Mouse (Mus musculus) bone marrow, adult 2 months (tissue): Measurements from ENCODE around the gene Dhx35. TPM values are rescaled to one million over a fixed set of nuclear protein-coding genes. Genes with fewer than 3 reads are reported as not detected.

Experiments used
- H3K27ac ChIP-seq: fragments of 200-500 bp; 2 replicates; pipeline ENCODE4 v1.5.1; 2012; ENCODE audit warnings: low read depth, mild to moderate bottlenecking, control low read depth, inconsistent platforms, low read length; ENCODE audit not compliant: control insufficient read depth, poor library complexity, insufficient read depth
- H3K4me1 ChIP-seq: fragments of 200-500 bp; 2 replicates; pipeline ENCODE4 v1.6.1; 2011; ENCODE audit warnings: low read length; ENCODE audit not compliant: control insufficient read depth, insufficient read depth
- H3K4me3 ChIP-seq: fragments of 200-500 bp; replicated peaks from 2 replicates; pipeline ENCODE3; 2011; ENCODE audit warnings: mild to moderate bottlenecking, low read depth, low read length, control low read depth; ENCODE audit not compliant: control insufficient read depth
- CTCF ChIP-seq: fragments of 200-500 bp; IDR thresholded peaks from 2 replicates; pipeline ENCODE4 v1.5.1; 2011; ENCODE audit warnings: low read length, control low read depth; ENCODE audit not compliant: control insufficient read depth, insufficient read depth
- POLR2A ChIP-seq: fragments of 200-500 bp; IDR thresholded peaks from 2 replicates; pipeline ENCODE4 v1.6.1; 2011; ENCODE audit warnings: low read depth, mild to moderate bottlenecking, control low read depth, low read length, borderline replicate concordance; ENCODE audit not compliant: control insufficient read depth
- WGBS: fragments of 180-500 bp; shearing (Covaris S2); methylation state at CpG from one replicate; pipeline ENCODE4 v1.1.7; 2018; 5-methylcytosine and 5-hydroxymethylcytosine counted together
- polyA plus RNA-seq: library from polyadenylated mRNA; stranded (reverse); fragments of >200 nt; gene quantifications from 2 replicates; pipeline ENCODE4 v1.2.4, GENCODE M21; 2011; ENCODE audit warnings: low replicate concordance; ENCODE audit not compliant: missing spikeins, insufficient read depth, insufficient read length

Gene Dhx35
- polyA plus RNA-seq, 1 experiment = 10.7 TPM

DNA sequence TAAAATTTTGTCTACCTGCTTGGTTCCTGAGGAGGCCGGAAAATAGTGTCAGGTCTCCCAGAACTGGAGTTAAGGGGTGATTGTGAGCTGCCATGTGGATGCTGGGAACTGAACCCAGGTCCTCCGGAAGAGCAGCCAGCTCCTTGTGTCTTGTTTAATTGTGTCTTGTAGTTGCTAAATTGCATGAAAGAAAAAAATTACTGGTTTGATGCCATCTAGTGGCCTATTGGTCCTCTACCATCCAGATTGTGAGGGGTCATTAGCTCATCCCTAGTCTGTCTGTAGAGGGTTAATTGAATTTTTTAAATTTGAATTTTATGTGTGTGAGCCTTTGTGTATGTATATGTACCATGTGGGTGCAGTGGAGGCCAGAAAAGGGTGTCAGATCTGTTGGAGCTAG is 33.5 kb downstream of the Dhx35 start:
- H3K4me1 ChIP-seq = no peaks in the 10 kb centered on the region
- H3K4me3 ChIP-seq = no peak overlapping the region
- no peak overlapping the region for H3K27ac ChIP-seq
- WGBS = 84% methylated on average over 2 of the region's 2 CpGs
- TF ChIP-seq CTCF = no peak
- no peak for TF ChIP-seq POLR2A

DNA sequence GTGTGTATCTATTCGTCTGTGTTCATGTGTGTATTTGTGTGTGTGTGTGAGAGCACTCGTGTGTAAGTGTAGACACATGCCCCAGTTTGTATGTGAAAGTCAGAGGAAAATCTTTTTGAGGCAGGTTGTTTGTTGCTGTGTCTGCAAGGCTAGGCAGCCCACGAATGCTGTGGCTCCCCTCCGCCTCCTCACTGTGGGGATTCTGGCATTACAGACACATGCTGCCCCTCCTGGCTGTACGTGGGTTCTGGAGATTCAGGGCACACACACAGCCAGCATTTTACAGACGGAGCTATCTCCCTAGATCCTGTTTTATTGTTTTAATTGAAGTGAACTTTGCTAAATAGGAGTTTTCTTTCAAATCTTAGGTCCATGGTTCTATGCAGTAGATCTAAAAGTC is 35.1 kb downstream of the Dhx35 start:
- WGBS = 86% methylated on average over 6 of the region's 6 CpGs
- no peaks in the 10 kb centered on the region for H3K4me1 ChIP-seq
- no peak overlapping the region for H3K27ac ChIP-seq
- H3K4me3 ChIP-seq = no peak overlapping the region
- TF ChIP-seq POLR2A (no peak), CTCF (no peak)

DNA sequence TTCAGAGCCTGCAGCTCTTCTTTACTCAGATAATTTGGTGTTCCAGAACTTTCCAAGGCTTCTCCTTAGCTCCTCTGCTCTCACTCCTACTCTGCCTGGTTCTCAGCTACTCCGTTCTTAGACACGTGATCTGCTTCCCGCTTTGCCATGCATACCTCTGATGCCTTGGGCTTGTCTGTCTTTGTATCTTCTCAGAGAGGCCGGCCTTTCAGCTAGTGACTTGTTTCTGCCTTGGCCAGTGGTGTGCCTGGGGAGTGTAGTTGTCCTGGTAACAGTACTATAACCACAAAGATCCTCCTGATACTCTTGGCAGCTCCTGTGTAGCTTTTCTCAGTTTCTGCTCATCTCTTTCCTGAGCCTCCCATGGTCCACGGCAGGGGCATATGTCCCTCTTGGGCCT is 38.6 kb downstream of the Dhx35 start:
- WGBS = 84% methylated on average over 5 of the region's 5 CpGs
- TF ChIP-seq CTCF (no peak), POLR2A (no peak)
- Histone ChIP-seq H3K4me1 (no peaks in the 10 kb centered on the region), H3K4me3 (no peak overlapping the region), H3K27ac (no peak overlapping the region)

DNA sequence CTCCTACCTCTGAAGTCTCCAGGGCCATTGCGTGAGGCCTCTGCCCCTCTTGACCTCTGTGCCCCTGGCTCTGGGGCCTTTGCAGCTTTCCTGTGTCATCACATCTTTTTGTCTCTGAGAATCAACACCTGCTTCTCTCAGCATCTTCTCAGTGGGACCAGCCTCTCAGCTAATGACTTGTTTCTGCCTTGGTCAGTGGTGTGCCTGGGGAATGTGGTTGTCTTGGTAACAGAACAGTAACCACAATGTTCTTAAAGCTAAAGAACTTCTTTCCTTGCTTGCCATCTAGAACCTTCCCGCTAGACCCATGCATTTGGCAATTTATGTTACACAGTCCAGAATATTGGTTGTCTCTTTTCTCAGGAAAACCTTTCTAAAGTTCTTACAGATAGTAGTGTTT is 39.0 kb downstream of the Dhx35 start:
- no peak for TF ChIP-seq CTCF
- no peak for TF ChIP-seq POLR2A
- no peaks in the 10 kb centered on the region for H3K4me1 ChIP-seq
- no peak overlapping the region for H3K27ac ChIP-seq
- no peak overlapping the region for H3K4me3 ChIP-seq
- WGBS = 87% methylated on average over 2 of the region's 2 CpGs

DNA sequence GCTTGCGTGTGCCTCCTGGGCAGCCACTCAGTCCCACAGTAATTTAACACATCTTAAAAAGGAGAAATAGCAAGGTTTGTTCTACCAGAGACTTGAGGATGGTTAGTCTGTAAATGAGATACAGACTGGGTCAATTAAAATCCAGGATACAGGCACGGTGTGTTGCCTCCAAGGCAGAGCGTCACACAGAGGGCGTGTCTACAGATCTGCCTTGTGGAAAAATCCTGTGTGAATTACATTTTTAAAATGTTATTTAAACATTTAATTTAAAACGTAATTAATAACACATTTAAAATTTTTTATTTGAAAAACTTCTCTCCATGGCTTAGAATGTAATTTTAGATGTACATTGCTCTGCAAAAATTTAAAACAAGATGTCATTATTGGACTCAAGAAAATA is 48.7 kb downstream of the Dhx35 start:
- 85% methylated on average over 5 of the region's 5 CpGs for WGBS
- Histone ChIP-seq H3K4me1 (no peaks in the 10 kb centered on the region), H3K4me3 (no peak overlapping the region), H3K27ac (no peak overlapping the region)
- TF ChIP-seq POLR2A (no peak), CTCF (no peak)

DNA sequence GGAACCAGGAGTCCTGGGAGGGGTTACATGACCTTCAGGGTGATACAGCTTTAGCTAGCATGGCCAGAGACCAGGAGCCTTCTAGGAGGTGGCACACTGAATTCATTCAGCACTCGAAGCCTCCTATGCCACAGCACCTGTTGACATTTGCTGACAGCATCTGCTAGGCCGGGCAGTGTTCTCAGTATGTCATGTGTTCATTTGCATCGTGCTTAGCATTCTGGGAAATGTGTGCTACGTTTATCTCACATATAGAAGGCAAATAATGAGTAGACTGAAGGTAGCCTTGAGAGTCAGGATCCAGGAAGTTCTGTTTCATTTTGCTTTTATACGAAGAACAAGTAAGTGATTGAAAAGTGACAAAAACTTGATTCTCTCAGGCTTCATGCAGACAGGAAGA is 50.4 kb downstream of the Dhx35 start:
- 87% methylated on average over 5 of the region's 5 CpGs for WGBS
- Histone ChIP-seq H3K4me1 (no peaks in the 10 kb centered on the region), H3K27ac (no peak overlapping the region), H3K4me3 (no peak overlapping the region)
- TF ChIP-seq POLR2A (no peak), CTCF (no peak)

DNA sequence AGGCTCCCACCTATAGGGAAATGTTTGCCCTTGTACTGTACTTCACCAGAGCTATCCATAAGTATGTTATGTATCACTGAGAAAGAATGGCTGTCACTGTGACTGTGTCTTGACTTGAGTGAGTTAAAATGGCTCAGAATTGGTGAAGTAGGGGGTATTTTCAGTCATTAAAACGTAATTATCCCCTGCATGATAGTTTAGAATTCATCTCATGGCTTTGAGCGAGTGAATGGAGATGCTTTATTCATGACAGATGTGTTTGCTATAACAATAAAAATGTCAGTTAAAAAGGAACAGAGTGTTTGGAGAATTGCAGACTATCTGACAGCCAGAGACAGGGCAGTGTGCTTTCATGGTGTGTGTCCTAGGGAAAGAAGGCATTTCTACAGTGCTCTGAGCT is 51.6 kb downstream of the Dhx35 start:
- Histone ChIP-seq H3K4me1 (no peaks in the 10 kb centered on the region), H3K4me3 (no peak overlapping the region), H3K27ac (no peak overlapping the region)
- TF ChIP-seq CTCF (no peak), POLR2A (no peak)
- WGBS = 80% methylated on average over 2 of the region's 2 CpGs

DNA sequence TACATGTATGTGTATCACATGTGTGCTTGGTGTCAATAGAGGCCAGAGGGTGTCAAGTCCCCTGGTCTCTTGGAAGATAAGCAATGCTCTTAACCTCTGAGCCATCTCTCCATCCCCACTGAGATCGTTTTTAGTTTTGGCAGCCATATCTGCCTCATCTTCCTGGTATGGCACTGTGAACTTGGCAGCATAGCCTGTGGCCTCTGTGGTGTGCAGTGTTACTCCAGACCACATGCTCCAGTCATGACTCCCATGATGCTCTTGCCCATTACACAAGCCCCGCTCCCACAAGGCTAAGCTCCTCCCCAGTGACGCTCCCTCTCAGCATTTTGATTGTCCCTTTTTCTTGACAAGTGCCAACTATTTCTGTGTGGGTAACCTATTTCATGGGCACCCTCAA is 53.4 kb downstream of the Dhx35 start:
- no peak overlapping the region for H3K27ac ChIP-seq
- WGBS = 72% methylated on average over 3 of the region's 3 CpGs
- H3K4me1 ChIP-seq = no peaks in the 10 kb centered on the region
- no peak overlapping the region for H3K4me3 ChIP-seq
- TF ChIP-seq POLR2A (no peak), CTCF (no peak)

DNA sequence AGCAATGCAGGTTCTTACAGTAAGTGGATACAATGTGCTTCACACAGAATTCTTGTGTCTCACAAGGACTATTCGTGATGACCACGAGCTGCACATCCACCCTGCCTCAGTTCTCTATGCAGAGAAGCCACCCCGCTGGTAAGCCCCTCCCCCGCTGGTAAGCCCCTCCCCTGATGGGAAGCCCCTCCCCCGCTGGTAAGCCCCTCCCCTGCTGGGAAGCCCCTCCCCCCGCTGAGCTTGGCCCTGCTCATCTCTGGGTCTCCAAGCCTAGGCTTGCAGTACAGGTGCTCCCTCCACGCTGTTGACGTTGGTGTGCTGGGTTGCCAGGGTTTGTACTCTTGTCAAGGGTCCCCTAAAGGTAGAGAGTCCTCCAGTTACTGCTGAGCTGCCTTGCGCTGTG is 54.8 kb downstream of the Dhx35 start:
- Histone ChIP-seq H3K27ac (no peak overlapping the region), H3K4me1 (no peaks in the 10 kb centered on the region), H3K4me3 (no peak overlapping the region)
- no peak for TF ChIP-seq POLR2A
- TF ChIP-seq CTCF = no peak
- WGBS = 84% methylated on average over 9 of the region's 9 CpGs
